Mouse (Mus musculus): ENCODE measurements around the gene Trp73. TPM values are rescaled to one million over a fixed set of nuclear protein-coding genes. Genes with fewer than 3 reads are reported as not detected.
A peak's percentile ranks its signal among the peaks of the same experiment; 100 is the strongest.

Trp73 gene
- polyA plus RNA-seq, 1 experiment from 2014 or later: 0.09 TPM

GRCm38 (mm10) chr4:154081021-154081420 lies 59.0 kb downstream of the Trp73 start:
- no peak for DNase-seq (ENCODE audit: low spot score)
- WGBS: 3% methylated on average over 13 of the region's 13 CpGs
- no peak overlapping the region for H3K27ac ChIP-seq
- H3K4me3 ChIP-seq: peak overlapping the region; percentile 33
- H3K9me3 ChIP-seq: no peaks in the 10 kb centered on the region
- peaks cover 82% of the 10 kb centered on the region for H3K27me3 ChIP-seq (ENCODE audit: insufficient read depth, poor library complexity, severe bottlenecking)
- no peaks in the 10 kb centered on the region for H3K36me3 ChIP-seq
- H3K4me1 ChIP-seq: peaks cover 9% of the 10 kb centered on the region

- H3K9me3 ChIP-seq: no peaks in the 10 kb centered on the region
- 40% methylated on average over 4 of the region's 4 CpGs for WGBS
- H3K36me3 ChIP-seq: no peaks in the 10 kb centered on the region
- no peak overlapping the region for H3K27ac ChIP-seq
- peaks cover 9% of the 10 kb centered on the region for H3K4me1 ChIP-seq
- H3K4me3 ChIP-seq: no peak overlapping the region
- no peak for DNase-seq (ENCODE audit: low spot score)
- peaks cover 86% of the 10 kb centered on the region for H3K27me3 ChIP-seq (ENCODE audit: insufficient read depth, poor library complexity, severe bottlenecking)
Measured at GRCm38 (mm10) chr4:154080211-154080610, 59.8 kb downstream of the Trp73 start.

GRCm38 (mm10) chr4:154071941-154072340 lies 68.1 kb downstream of the Trp73 start:
- Histone ChIP-seq H3K27ac (no peak overlapping the region), H3K4me1 (no peaks in the 10 kb centered on the region), H3K36me3 (no peaks in the 10 kb centered on the region), H3K4me3 (no peak overlapping the region), H3K9me3 (no peaks in the 10 kb centered on the region), H3K27me3 (ENCODE audit: insufficient read depth, poor library complexity, severe bottlenecking) (peaks cover 89% of the 10 kb centered on the region)
- WGBS: 12% methylated on average over 15 of the region's 16 CpGs
- DNase-seq (ENCODE audit: low spot score): no peak

- Histone ChIP-seq H3K4me1 (no peaks in the 10 kb centered on the region), H3K9me3 (no peaks in the 10 kb centered on the region), H3K4me3 (no peak overlapping the region), H3K36me3 (no peaks in the 10 kb centered on the region), H3K27me3 (ENCODE audit: insufficient read depth, poor library complexity, severe bottlenecking) (peaks cover 89% of the 10 kb centered on the region), H3K27ac (no peak overlapping the region)
- 2% methylated on average over 15 of the region's 20 CpGs for WGBS
- DNase-seq (ENCODE audit: low spot score): no peak
Measured at GRCm38 (mm10) chr4:154071521-154071920, 68.5 kb downstream of the Trp73 start.

- WGBS: under 1% methylated on average over 5 of the region's 5 CpGs
- DNase-seq (ENCODE audit: low spot score): no peak
- Histone ChIP-seq H3K27me3 (ENCODE audit: insufficient read depth, poor library complexity, severe bottlenecking) (peaks cover 88% of the 10 kb centered on the region), H3K9me3 (no peaks in the 10 kb centered on the region), H3K4me1 (no peaks in the 10 kb centered on the region), H3K36me3 (no peaks in the 10 kb centered on the region), H3K27ac (no peak overlapping the region), H3K4me3 (no peak overlapping the region)
Measured at GRCm38 (mm10) chr4:154070896-154071295, 69.1 kb downstream of the Trp73 start.

- 57% methylated on average over 14 of the region's 14 CpGs for WGBS
- Histone ChIP-seq H3K27ac (no peak overlapping the region), H3K4me3 (no peak overlapping the region), H3K9me3 (no peaks in the 10 kb centered on the region), H3K4me1 (no peaks in the 10 kb centered on the region), H3K27me3 (ENCODE audit: insufficient read depth, poor library complexity, severe bottlenecking) (peaks cover 70% of the 10 kb centered on the region), H3K36me3 (no peaks in the 10 kb centered on the region)
- no peak for DNase-seq (ENCODE audit: low spot score)
Measured at GRCm38 (mm10) chr4:154064827-154065773, 74.9 kb downstream of the Trp73 start.

GRCm38 (mm10) chr4:154057696-154058095 lies 82.3 kb downstream of the Trp73 start:
- Histone ChIP-seq H3K4me3 (no peak overlapping the region), H3K36me3 (no peaks in the 10 kb centered on the region), H3K27me3 (ENCODE audit: insufficient read depth, poor library complexity, severe bottlenecking) (peaks cover 43% of the 10 kb centered on the region; the same call in 1 of the 2 replicates), H3K27ac (no peak overlapping the region), H3K9me3 (no peaks in the 10 kb centered on the region), H3K4me1 (no peaks in the 10 kb centered on the region)
- no peak for DNase-seq (ENCODE audit: low spot score)
- WGBS: 54% methylated on average over 4 of the region's 4 CpGs

- WGBS: 32% methylated on average over 2 of the region's 2 CpGs
- H3K36me3 ChIP-seq: no peaks in the 10 kb centered on the region
- H3K27me3 ChIP-seq (ENCODE audit: insufficient read depth, poor library complexity, severe bottlenecking): peaks cover 33% of the 10 kb centered on the region; the same call in 1 of the 2 replicates
- H3K27ac ChIP-seq: no peak overlapping the region
- no peaks in the 10 kb centered on the region for H3K9me3 ChIP-seq
- no peak overlapping the region for H3K4me3 ChIP-seq
- DNase-seq (ENCODE audit: low spot score): no peak
- H3K4me1 ChIP-seq: no peaks in the 10 kb centered on the region
Measured at GRCm38 (mm10) chr4:154056661-154057060, 83.3 kb downstream of the Trp73 start.

- Histone ChIP-seq H3K4me3 (no peak overlapping the region), H3K4me1 (no peaks in the 10 kb centered on the region), H3K36me3 (no peaks in the 10 kb centered on the region), H3K27ac (no peak overlapping the region), H3K27me3 (ENCODE audit: insufficient read depth, poor library complexity, severe bottlenecking) (peaks cover 28% of the 10 kb centered on the region; the same call in 1 of the 2 replicates), H3K9me3 (no peaks in the 10 kb centered on the region)
- DNase-seq (ENCODE audit: low spot score): no peak
- WGBS: 71% methylated on average over 2 of the region's 2 CpGs
Measured at GRCm38 (mm10) chr4:154056046-154056445, 84.0 kb downstream of the Trp73 start.

GRCm38 (mm10) chr4:154055482-154055881 lies 84.5 kb downstream of the Trp73 start:
- H3K36me3 ChIP-seq: no peaks in the 10 kb centered on the region
- 81% methylated on average over 7 of the region's 7 CpGs for WGBS
- DNase-seq (ENCODE audit: low spot score): no peak
- no peak overlapping the region for H3K27ac ChIP-seq
- H3K27me3 ChIP-seq (ENCODE audit: insufficient read depth, poor library complexity, severe bottlenecking): peaks cover 28% of the 10 kb centered on the region; the same call in 1 of the 2 replicates
- H3K9me3 ChIP-seq: no peaks in the 10 kb centered on the region
- no peak overlapping the region for H3K4me3 ChIP-seq
- H3K4me1 ChIP-seq: no peaks in the 10 kb centered on the region

GRCm38 (mm10) chr4:154053065-154053464 lies 86.9 kb downstream of the Trp73 start:
- H3K27me3 ChIP-seq (ENCODE audit: insufficient read depth, poor library complexity, severe bottlenecking): peaks cover 10% of the 10 kb centered on the region; the same call in 1 of the 2 replicates
- 51% methylated on average over 4 of the region's 4 CpGs for WGBS
- no peaks in the 10 kb centered on the region for H3K9me3 ChIP-seq
- no peak for DNase-seq (ENCODE audit: low spot score)
- no peak overlapping the region for H3K4me3 ChIP-seq
- H3K36me3 ChIP-seq: no peaks in the 10 kb centered on the region
- no peak overlapping the region for H3K27ac ChIP-seq
- H3K4me1 ChIP-seq: no peaks in the 10 kb centered on the region

GRCm38 (mm10) chr4:154051401-154051800 lies 88.6 kb downstream of the Trp73 start:
- H3K27ac ChIP-seq: no peak overlapping the region
- 90% methylated on average over 3 of the region's 3 CpGs for WGBS
- H3K36me3 ChIP-seq: no peaks in the 10 kb centered on the region
- no peak for DNase-seq (ENCODE audit: low spot score)
- H3K27me3 ChIP-seq (ENCODE audit: insufficient read depth, poor library complexity, severe bottlenecking): no peaks in the 10 kb centered on the region; the same call in 1 of the 2 replicates
- no peaks in the 10 kb centered on the region for H3K4me1 ChIP-seq
- H3K9me3 ChIP-seq: no peaks in the 10 kb centered on the region
- H3K4me3 ChIP-seq: no peak overlapping the region

- no peak for DNase-seq (ENCODE audit: low spot score)
- H3K27ac ChIP-seq: no peak overlapping the region
- 65% methylated on average over 5 of the region's 5 CpGs for WGBS
- H3K4me3 ChIP-seq: no peak overlapping the region
- peaks cover 6% of the 10 kb centered on the region; the same call in 1 of the 2 replicates for H3K27me3 ChIP-seq (ENCODE audit: insufficient read depth, poor library complexity, severe bottlenecking)
- H3K36me3 ChIP-seq: no peaks in the 10 kb centered on the region
- H3K9me3 ChIP-seq: no peaks in the 10 kb centered on the region
- no peaks in the 10 kb centered on the region for H3K4me1 ChIP-seq
Measured at GRCm38 (mm10) chr4:154045837-154046236, 94.2 kb downstream of the Trp73 start.
